Mouse (Mus musculus): ENCODE results near the gene Olfr1442.

- no peak for TF ChIP-seq CTCF (IDR thresholded peaks at IDR 0.05; ENCODE audit: extremely low read depth, insufficient read depth, insufficient read length, insufficient replicate concordance)
- no peak for TF ChIP-seq POLR2A (IDR thresholded peaks at IDR 0.05; ENCODE audit: low read depth, low read length)
Observed at GRCm38 (mm10) chr19:12685231-12685630, 15.0 kb downstream of the Olfr1442 start.
